Mouse (Mus musculus): ENCODE measurements around the gene Gm3476. TPM values are rescaled to one million over a fixed set of nuclear protein-coding genes. Genes with fewer than 3 reads are reported as not detected.

Gene Gm3476
- not detected for polyA plus RNA-seq (2014; fragmentation: Illumina TruSeq; extraction: RNeasy Lipid Tissue Mini Kit (QIAGEN cat#74804); ENCODE audit: low replicate concordance)

DNA sequence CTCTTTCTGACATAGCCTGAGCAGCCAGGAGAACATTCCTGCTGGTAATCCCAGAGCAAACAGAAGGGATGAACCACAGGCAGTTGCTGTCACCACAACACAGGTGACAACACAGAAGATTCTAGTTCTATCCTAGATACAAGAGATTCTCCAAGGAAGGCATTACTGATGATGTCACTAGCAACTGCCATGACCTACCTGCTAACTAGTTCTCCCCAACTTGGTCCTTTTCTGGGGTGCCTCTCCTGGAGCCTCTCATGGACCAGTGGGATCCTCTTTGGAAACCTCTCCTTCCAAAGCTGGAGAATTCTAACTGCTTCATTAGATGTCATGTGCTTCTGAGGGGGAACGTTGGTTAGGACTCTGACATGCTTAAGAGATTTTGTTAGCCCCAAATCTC is at the start of gene Gm3476:
Gene Gm3476, minus strand, starts transcription at position 101 of the 400 bp plus-strand sequence.

DNA sequence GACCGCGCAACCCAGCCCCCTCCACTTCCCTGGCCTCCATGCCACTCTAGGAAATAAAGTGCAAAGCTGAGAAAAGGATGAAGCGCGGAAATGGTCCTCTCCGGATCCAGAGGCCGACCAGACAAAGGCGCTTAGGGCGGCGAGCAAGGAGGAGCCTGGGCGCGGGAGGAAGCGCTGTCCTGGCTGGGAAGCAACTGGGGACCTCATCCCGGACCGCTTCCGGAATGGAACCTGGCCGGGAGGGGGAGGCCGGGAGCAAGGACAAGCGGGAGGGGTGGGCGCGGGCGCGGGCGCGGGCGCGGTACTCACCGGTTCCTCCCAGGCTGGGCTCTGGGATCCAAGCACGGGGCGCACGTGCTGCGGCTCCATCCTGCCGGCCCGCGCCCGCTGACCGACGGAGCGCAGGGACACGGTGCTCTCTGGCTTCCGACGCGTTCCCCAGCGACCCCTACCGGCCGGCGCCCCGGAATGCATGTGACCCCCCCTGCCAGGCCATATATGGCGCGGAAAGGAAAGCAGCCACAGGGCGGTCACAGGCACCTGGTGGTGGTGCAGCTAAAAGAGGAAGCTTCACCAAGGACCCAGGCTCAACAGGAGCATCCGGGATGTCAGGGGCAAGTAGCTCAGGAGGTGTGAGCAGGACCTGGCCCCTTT is 17.2 kb downstream of the Gm3476 start, which contains the start of gene Gm3468:
Gene Gm3468, minus strand, starts transcription at position 394 of the 654 bp plus-strand sequence.

DNA sequence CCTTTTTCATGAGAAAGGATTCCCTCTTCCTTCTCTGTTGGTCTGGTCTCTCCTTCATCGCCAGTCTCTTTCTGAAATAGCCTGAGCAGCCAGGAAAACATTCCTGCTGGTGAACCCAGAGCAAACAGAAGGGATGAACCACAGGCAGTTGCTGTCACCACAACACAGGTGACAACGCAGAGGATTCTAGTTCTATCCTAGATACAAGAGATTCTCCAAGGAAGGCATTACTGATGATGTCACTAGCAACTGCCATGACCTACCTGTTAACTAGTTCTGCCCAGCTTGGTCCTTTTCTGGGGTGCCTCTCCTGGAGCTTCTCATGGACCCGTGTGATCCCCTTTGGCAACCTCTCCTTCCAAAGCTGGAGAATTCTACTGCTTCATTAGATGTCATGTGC is 31.8 kb downstream of the Gm3476 start, which contains the start of gene Gm8206:
Gene Gm8206, minus strand, starts transcription at position 101 of the 400 bp plus-strand sequence.

DNA sequence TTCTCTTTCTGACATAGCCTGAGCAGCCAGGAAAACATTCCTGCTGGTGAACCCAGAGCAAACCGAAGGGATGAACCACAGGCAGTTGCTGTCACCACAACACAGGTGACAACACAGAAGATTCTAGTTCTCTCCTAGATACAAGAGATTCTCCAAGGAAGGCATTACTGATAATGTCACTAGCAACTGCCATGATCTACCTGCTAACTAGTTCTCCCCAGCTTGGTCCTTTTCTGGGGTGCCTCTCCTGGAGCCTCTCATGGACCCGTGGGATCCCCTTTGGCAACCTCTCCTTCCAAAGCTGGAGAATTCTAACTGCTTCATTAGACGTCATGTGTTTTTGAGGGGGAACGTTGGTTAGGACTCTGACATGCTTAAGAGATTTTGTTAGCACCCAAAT is 67.4 kb downstream of the Gm3476 start, which contains the start of gene Gm6337:
Gene Gm6337, minus strand, starts transcription at position 101 of the 400 bp plus-strand sequence.

Other genes starting within 250 kb of the Gm3476 start
- not detected for gene Gm8237, start 245.4 kb downstream of the Gm3476 start, polyA plus RNA-seq (2014; fragmentation: Illumina TruSeq; extraction: RNeasy Lipid Tissue Mini Kit (QIAGEN cat#74804); ENCODE audit: low replicate concordance)
- gene Gm3248, start 164.1 kb downstream of the Gm3476 start, polyA plus RNA-seq (2014; fragmentation: Illumina TruSeq; extraction: RNeasy Lipid Tissue Mini Kit (QIAGEN cat#74804); ENCODE audit: low replicate concordance): 0.67 TPM
- not detected for gene Gm3453, start 146.7 kb downstream of the Gm3476 start, polyA plus RNA-seq (2014; fragmentation: Illumina TruSeq; extraction: RNeasy Lipid Tissue Mini Kit (QIAGEN cat#74804); ENCODE audit: low replicate concordance)
- gene Gm6337, start 67.5 kb downstream of the Gm3476 start, polyA plus RNA-seq (2014; fragmentation: Illumina TruSeq; extraction: RNeasy Lipid Tissue Mini Kit (QIAGEN cat#74804); ENCODE audit: low replicate concordance): not detected
- gene Gm8206, start 31.9 kb downstream of the Gm3476 start, polyA plus RNA-seq (2014; fragmentation: Illumina TruSeq; extraction: RNeasy Lipid Tissue Mini Kit (QIAGEN cat#74804); ENCODE audit: low replicate concordance): 0.56 TPM
- gene Gm3468, start 17.1 kb downstream of the Gm3476 start, polyA plus RNA-seq (2014; fragmentation: Illumina TruSeq; extraction: RNeasy Lipid Tissue Mini Kit (QIAGEN cat#74804); ENCODE audit: low replicate concordance): 1.6 TPM
- gene Gm21560, start 93.5 kb upstream of the Gm3476 start, polyA plus RNA-seq (2014; fragmentation: Illumina TruSeq; extraction: RNeasy Lipid Tissue Mini Kit (QIAGEN cat#74804); ENCODE audit: low replicate concordance): not detected
- 6.5 TPM for gene Gm3411, start 161.4 kb upstream of the Gm3476 start, polyA plus RNA-seq (2014; fragmentation: Illumina TruSeq; extraction: RNeasy Lipid Tissue Mini Kit (QIAGEN cat#74804); ENCODE audit: low replicate concordance)
- gene Gm21103, start 179.0 kb upstream of the Gm3476 start, polyA plus RNA-seq (2014; fragmentation: Illumina TruSeq; extraction: RNeasy Lipid Tissue Mini Kit (QIAGEN cat#74804); ENCODE audit: low replicate concordance): not detected
- gene Gm3618, start 217.9 kb upstream of the Gm3476 start, polyA plus RNA-seq (2014; fragmentation: Illumina TruSeq; extraction: RNeasy Lipid Tissue Mini Kit (QIAGEN cat#74804); ENCODE audit: low replicate concordance): not detected